Mouse (Mus musculus) right cerebral cortex, postnatal 10 days (tissue): ENCODE data around the gene Ilk.
A peak's percentile ranks its signal among the peaks of the same experiment; 100 is the strongest.
"Not testable (repeated sequence)": the region's sequence is repeated elsewhere in the genome, so short reads cannot be mapped to it uniquely, and the experiment has no call there.

Source experiments
- DNase-seq, 2 experiments: peaks; one replicate each; pipeline ENCODE4 v3.0.0; 2021; ENCODE audit warnings: low spot score in 2 of 2

Ilk gene

GRCm38 (mm10) chr7:105736264-105736901 is at the start of gene Ilk:
Gene Ilk, plus strand, starts transcription at chr7:105736592.
- DNase-seq: peak; percentile 94 to 95

DNA sequence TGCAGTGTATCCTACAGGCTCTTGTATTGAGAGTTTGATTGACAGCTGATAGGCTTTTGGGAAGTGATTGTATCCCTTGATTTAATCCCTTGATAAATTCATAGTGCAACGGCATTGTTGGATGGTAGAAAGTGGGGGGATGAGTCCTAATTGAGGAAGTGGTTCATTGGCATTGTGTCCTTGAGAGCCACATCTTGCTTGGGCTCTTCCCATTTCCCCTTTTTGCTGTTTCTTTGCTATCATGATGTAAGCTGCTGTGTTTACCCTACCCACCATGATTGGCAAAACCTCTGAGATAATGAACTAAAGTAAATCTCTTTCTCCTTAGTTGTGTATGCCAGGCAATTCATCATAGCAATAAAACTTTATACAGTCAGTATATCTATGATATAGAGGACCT is 45.5 kb upstream of the Ilk start:
- no peak for DNase-seq

GRCm38 (mm10) chr7:105703184-105703583 is 33.2 kb upstream of the Ilk start:
- DNase-seq: no peak

DNA sequence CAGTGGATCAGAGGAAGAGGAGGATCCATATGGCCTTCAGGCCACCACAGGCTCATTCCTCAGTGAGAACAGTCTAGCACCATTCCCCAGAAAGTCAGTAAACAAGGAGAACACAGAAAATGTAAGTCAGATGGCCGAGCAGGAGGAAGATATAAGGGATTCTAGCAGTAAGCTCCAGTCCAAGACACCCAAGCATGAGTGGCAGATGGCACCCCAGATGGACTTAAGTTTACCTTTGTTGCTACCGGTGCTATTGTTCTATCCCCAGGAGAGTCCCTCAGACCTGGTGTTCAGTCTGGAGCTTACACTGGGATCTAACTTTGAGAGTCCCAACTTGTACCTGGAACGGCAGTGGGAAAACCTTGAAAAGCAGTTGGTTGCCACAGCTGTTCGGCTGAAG is 32.6 kb upstream of the Ilk start:
- no peak for DNase-seq

DNA sequence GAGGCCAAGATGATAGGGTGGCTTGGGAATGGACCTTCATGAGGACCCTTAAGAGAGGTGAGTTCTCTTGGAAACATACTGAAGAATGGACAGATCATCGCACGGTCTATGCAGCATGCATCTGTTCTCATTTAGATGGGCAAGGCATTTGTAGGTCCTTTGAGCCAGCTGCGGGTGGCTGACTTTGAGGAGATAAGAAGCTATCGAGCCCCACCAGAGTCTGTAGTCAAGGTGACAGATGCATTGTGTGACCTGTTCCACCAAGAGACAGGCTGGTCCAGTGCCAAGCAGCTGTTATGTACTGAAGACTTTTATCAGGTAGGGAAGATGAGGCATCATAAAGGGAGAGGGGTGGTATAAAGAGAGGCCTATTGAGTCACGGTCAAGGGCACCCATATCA is 27.7 kb upstream of the Ilk start:
- DNase-seq: no peak

DNA sequence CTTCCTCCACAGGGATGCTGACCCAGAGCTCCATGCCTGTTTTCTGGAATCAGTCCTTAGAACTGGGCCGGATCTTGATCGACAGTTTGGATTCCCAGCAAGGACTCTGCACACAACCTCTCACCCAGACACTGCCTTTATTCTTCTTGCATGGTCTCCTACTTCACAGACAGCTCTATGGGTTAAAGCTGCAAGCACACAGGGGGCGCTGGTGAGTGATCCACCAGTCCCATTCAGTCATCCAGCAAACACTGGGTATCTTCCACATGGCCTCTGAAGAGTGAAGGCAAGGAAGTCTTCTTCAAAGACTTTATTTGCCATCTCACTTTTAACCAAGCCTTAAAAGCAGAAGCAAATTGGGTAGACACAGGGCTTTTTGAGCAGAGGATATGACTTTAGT is 21.0 kb upstream of the Ilk start:
- DNase-seq: no peak

DNA sequence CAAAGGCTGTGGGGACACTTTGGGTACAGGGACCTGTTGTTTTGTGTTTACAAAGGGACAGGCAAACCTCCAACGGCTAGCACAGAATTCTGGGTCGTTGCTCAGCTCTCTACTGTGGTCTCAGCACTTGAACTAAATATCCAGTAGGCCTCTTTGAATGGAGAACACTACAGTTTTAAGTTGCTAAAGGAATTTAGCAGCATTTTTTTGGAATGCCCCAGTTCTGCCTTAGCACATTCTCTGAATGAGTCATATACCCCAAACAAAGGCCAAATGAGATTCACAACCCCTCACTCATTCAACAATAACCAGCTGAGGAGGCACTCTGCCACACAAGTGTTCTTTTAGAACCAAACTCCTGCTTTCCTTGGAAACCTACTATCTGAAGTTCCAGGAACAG is 14.5 kb upstream of the Ilk start:
- no peak for DNase-seq

DNA sequence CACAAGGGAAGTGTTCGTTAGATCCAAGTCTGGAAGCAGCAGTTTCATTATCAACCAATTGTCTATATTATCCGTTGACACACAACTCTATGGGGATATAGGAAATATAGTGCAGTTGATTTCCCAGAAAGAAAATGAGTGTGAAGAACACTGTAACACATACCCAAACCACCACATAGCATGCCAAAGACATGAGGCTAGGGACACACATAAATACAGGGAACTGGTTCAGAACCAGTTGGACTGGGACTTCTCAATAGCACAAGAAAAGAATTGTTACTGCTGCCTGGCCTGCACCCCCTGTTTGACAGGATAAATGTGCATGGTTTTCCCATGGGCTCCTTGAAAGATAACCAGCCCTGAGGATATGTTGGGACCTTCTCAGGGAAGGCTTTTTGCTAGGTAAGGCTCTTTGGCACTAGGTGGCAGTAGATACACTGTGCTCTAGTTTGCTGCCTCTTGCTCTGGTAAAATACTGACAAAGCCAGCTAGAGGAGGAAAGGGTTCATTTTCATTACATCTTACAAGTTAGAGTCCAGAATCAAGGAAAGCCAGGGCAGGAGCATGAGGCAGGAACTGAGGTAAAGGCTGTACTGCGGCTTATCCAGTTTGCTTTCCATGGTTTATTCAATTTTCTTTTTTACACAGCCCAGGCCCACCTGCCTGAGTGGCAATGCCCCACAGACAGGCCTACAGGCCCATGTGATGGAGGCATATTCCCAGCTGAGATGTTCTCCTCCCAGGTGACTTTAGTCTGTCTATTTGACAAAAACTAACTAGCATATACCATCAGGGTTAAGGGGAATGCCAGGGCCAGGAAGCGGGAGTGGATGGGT is 10.0 kb upstream of the Ilk start:
- DNase-seq: peak; percentile 68 to 75

- DNase-seq: no peak
Measured at GRCm38 (mm10) chr7:105726980-105727325, 9.4 kb upstream of the Ilk start.

- peak in 1 of 2 experiments; percentile 62 for DNase-seq
Measured at GRCm38 (mm10) chr7:105728701-105729428, 7.5 kb upstream of the Ilk start.

DNA sequence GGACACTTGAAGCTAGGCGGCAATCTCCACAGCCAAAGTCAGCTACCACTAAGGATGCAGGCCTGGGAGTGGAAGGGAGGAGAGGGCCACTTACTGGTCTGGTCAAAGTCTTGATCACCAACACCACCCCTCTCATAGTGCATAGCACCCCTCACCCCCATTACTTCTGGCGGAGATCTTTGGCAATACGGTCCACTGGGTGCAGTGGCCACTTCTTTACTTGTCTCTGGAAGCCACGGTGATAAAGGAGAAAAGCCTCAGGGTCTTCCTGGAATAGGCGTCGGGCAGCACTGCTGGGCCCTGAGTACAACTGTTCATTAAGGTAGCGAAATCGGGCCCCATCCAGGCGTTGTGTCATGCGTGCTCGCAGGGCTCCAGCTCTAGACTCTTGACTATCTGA is 2.6 kb upstream of the Ilk start:
- DNase-seq: no peak

DNA sequence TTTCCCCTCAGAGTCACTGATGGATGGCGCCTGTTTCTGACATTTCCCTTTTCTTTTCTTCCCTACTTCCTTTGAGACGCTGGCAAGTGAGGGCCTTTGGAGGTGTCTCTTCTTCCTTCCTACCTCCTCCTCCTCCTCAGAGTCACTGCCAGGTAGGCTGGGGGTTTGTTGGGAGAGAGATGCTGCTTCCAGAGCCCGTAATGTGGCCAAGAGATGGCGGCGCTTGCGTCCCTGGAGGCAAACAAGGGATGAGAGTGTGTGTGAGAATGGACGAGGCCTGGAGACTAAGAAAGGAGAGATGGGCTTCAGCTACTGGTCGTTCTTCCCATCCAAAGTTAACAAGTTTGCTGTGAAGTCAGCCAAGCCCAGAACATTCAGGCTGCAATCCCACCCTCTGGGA is 1.6 kb upstream of the Ilk start:
- no peak for DNase-seq

DNA sequence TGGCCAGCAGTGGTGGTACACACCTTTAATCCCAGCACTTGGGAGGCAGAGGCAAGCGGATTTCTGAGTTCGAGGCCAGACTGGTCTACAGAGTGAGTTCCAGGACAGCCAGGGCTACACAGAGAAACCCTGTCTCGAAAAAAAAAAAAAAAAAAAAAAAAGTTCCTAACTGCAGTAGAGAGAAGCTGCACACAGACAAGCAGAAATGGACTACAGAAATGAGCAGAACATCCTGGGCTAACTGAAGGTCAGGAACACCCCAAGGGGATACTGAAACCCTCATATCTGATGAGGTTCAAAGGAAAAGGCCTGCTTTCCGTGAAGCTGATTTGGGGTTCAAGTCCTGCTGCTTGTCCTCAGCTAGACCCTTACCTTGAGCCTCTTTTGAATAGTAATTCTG is 928 bp upstream of the Ilk start:
- not testable (repeated sequence) for DNase-seq

DNA sequence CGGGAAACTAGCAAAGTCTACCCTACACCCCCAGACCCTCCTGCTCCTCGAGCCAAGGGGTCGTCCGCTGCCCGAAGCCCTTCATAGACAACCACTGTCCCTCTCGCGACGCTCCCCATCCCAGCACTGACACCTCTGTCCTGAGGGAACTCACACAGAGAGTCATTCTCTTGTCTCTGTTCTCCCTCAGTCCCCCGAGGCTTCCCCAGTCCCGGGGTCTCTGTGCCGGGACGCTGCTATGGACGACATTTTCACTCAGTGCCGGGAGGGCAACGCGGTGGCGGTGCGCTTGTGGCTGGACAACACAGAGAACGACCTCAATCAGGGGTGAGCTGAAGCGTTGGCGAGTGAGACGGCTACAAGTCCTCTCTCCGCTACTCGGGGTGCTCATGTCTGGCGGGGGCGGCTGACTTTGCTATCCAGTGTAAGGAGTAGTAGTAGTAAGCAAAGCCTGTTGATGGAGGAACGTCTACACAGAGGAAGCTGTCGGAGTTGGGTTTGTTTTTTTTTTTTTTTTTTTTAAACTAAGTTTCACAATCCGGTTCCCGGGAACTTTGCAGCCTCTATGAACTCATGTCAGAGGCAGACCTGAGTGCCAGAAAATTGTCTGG is 624 bp downstream of the Ilk start, which contains the start of gene Rrp8:
TSS of gene Rrp8 (minus strand) at position 475 of the 611 bp plus-strand sequence.
- no peak for DNase-seq

GRCm38 (mm10) chr7:105737648-105738047 is 1.3 kb downstream of the Ilk start:
- no peak for DNase-seq

GRCm38 (mm10) chr7:105738286-105738685 is 1.9 kb downstream of the Ilk start:
- no peak for DNase-seq

- peak in 1 of 2 experiments; percentile 50 for DNase-seq
Measured at GRCm38 (mm10) chr7:105738948-105739347, 2.6 kb downstream of the Ilk start.

DNA sequence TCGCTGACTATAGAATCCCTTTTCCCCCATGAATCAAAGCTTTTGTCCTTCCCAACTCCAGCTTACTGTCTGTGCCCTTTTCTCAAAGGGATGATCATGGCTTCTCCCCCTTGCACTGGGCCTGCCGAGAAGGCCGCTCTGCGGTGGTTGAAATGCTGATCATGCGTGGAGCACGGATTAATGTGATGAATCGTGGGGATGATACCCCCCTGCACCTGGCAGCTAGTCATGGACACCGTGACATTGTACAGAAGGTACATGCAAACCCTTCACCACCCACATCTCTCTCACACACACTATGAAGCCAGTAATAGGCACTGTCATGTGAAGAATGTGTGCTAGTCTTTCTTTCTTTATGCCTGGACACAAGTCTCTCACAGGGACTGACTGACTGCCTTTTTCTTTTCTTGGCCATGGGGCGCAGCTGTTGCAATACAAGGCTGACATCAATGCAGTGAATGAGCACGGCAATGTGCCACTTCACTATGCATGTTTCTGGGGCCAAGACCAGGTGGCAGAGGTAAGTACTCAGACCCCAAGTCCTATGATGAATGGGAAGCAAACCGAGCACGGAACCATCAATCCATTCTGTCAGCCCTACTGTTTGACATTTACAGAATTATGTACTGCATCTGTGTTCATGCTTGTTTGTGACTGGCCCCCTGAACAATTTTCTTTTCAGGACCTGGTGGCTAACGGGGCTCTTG is 3.9 kb downstream of the Ilk start:
- peak in 1 of 2 experiments; percentile 31 for DNase-seq

DNA sequence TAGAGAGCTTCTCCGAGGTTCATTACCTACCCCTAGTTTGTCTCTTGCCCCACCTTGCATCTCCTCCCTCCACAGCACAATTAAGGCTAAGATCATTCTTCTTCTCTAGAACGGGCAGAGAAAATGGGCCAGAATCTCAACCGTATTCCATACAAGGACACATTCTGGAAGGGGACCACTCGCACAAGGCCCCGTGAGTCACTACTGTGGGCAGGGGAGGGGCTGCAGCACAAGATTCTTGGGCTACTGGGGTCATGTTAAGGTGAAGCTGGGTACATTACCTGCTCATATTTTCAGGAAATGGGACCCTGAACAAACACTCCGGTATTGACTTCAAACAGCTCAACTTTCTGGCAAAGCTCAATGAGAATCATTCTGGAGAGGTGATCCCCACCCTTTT is 4.5 kb downstream of the Ilk start:
- DNase-seq: peak in 1 of 2 experiments; percentile 20

DNA sequence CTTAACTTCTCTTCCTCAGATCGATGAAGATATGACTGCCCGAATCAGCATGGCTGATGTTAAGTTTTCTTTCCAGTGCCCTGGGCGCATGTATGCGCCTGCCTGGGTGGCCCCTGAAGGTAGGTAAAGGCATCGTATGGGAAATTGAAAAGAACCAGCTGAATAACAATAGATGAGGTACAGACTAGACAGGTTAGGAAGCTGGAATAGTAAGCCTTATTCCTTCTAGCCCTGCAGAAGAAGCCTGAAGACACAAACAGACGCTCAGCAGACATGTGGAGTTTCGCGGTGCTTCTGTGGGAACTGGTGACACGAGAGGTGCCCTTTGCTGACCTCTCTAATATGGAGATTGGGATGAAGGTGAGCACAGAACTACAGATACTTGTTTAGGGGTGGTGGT is 5.6 kb downstream of the Ilk start:
- DNase-seq: no peak

DNA sequence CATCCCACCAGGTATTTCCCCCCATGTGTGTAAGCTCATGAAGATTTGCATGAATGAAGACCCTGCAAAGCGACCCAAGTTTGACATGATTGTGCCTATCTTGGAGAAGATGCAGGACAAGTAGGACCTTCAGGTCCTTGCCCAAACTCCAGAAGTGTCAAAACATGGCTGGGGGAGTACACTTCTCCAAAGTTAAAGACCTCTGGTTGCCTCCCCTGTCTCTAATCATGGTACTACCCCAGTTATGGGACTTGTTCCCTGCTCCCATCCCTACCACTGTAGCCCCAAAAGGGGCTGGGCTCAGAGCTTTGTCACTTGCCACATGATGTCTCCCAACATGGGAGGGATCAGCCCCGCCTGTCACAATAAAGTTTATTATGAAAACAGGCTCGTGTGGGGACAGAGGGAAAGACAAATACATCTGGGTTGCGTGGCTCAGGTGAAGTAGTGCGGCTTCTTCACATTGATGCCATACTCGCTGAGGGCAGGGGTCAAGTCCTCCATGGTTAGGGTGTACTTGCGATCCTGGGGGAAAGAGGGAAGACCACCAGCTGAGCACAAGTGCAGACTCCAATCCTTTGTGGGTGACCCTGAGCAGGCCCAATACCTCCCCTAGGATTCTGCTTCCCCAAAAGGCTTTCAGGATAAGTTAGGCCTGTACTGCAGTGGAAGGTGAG is 6.3 kb downstream of the Ilk start:
- not testable (repeated sequence) for DNase-seq
